Mouse (Mus musculus) limb, embryonic 14.5 days (tissue): ENCODE results near the gene Scn1b. TPM values are rescaled to one million over a fixed set of nuclear protein-coding genes. Genes with fewer than 3 reads are reported as not detected.
A peak's percentile ranks its signal among the peaks of the same experiment; 100 is the strongest.

Experiments
- ATAC-seq: fragments of 200-750 bp; cut with Nextera tagmentation; 2 replicates; pipeline ENCODE4 v1.8.0; 2017; ENCODE audit warnings: low read depth, moderate number of reproducible peaks, moderate TSS enrichment; ENCODE audit not compliant: low FRiP score
- DNase-seq: peaks from one replicate; pipeline ENCODE4 v3.0.0-alpha.2; 2015; ENCODE audit warnings: low spot score
- H3K27ac ChIP-seq: fragments of 300-500 bp; sonication (generic); replicated peaks from 2 replicates; pipeline ENCODE4 v1.5.1; 2014; ENCODE audit warnings: low read depth, mild to moderate bottlenecking, low read length, moderate library complexity, mixed read lengths
- H3K27me3 ChIP-seq: fragments of 300-500 bp; sonication (generic); 2 replicates; pipeline ENCODE4 v1.6.1; 2014; ENCODE audit warnings: low read length, mixed read lengths; ENCODE audit not compliant: control insufficient read depth, insufficient read depth
- H3K36me3 ChIP-seq: fragments of 300-500 bp; sonication (generic); 2 replicates; pipeline ENCODE4 v1.6.1; 2014; ENCODE audit warnings: mild to moderate bottlenecking, low read length, moderate library complexity, mixed read lengths; ENCODE audit not compliant: control insufficient read depth, insufficient read depth
- H3K4me1 ChIP-seq: fragments of 300-500 bp; sonication (generic); 2 replicates; pipeline ENCODE4 v1.6.1; 2014; ENCODE audit warnings: antibody characterized with exemption, low read length, mixed read lengths; ENCODE audit not compliant: control insufficient read depth, insufficient read depth
- H3K4me2 ChIP-seq: fragments of 300-500 bp; sonication (generic); replicated peaks from 2 replicates; pipeline ENCODE4 v1.6.1; 2014; ENCODE audit warnings: low read depth, mild to moderate bottlenecking, low read length, moderate library complexity; ENCODE audit not compliant: severe bottlenecking
- H3K4me3 ChIP-seq: fragments of 300-500 bp; sonication (generic); replicated peaks from 2 replicates; pipeline ENCODE4 v1.5.1; 2014; ENCODE audit warnings: low read length
- H3K9ac ChIP-seq: fragments of 300-500 bp; sonication (generic); 2 replicates; pipeline ENCODE4 v1.6.1; 2014; ENCODE audit warnings: mild to moderate bottlenecking, low read depth, low read length, moderate library complexity; ENCODE audit not compliant: severe bottlenecking
- H3K9me3 ChIP-seq: fragments of 300-500 bp; sonication (generic); 2 replicates; pipeline ENCODE4 v1.6.1; 2016; ENCODE audit warnings: low read length; ENCODE audit not compliant: control insufficient read depth
- POLR2A ChIP-seq: fragments of 200-500 bp; IDR thresholded peaks from 2 replicates; pipeline ENCODE4 v1.8.0; 2012; ENCODE audit warnings: inconsistent platforms, mild to moderate bottlenecking, moderate library complexity, borderline replicate concordance; ENCODE audit not compliant: insufficient read depth, insufficient read length; ENCODE audit errors: extremely low read depth
- WGBS: fragments of 180-500 bp; shearing (Covaris S2); extraction: QIAGEN DNeasy Blood & Tissue Kit; methylation state at CpG from one replicate; pipeline ENCODE4 v1.1.7; 2014; 5-methylcytosine and 5-hydroxymethylcytosine counted together
- polyA plus RNA-seq, 2 experiments: library from polyadenylated mRNA; depleted of rRNA in 1 of 2; stranded (reverse) in 1 of 2; unstranded in 1 of 2; fragments of >200 nt; fragmentation: Nextera tagmentation in 1 of 2; extraction: Ambion mirVana in 1 of 2; gene quantifications; 2 replicates each; pipeline versions ENCODE4 v1.2.1 to v1.2.3; 2012 to 2014

Gene Scn1b
- polyA plus RNA-seq, 2 experiments = 6.5 to 15.0 TPM

- 89% methylated on average over 9 of the region's 9 CpGs for WGBS
- ATAC-seq = no peak
- Histone ChIP-seq H3K4me3 (no peak overlapping the region), H3K9ac (no peak overlapping the region), H3K4me2 (no peak overlapping the region), H3K27ac (no peak overlapping the region), H3K4me1 (peaks cover 2% of the 10 kb centered on the region; the same call in 1 of the 2 replicates), H3K9me3 (no peaks in the 10 kb centered on the region), H3K27me3 (no peaks in the 10 kb centered on the region), H3K36me3 (no peaks in the 10 kb centered on the region)
- no peak for TF ChIP-seq POLR2A
- no peak for DNase-seq
These were observed 40.5 kb downstream of the Scn1b start for GRCm38 (mm10) chr7:31086175-31086755.

- ATAC-seq (no peak), DNase-seq (no peak)
- no peaks in the 10 kb centered on the region for H3K9me3 ChIP-seq
- TF ChIP-seq POLR2A = no peak
- no peak overlapping the region for H3K4me2 ChIP-seq
- H3K27me3 ChIP-seq = no peaks in the 10 kb centered on the region
- H3K36me3 ChIP-seq = no peaks in the 10 kb centered on the region
- H3K4me1 ChIP-seq = peaks cover 2% of the 10 kb centered on the region; the same call in 1 of the 2 replicates
- no peak overlapping the region for H3K9ac ChIP-seq
- no peak overlapping the region for H3K4me3 ChIP-seq
- no peak overlapping the region for H3K27ac ChIP-seq
- whole genome bisulfite sequencing = 56% methylated on average over 3 of the region's 3 CpGs
These were observed 41.6 kb downstream of the Scn1b start for GRCm38 (mm10) chr7:31085171-31085570.

GRCm38 (mm10) chr7:31084140-31084539, 42.7 kb downstream of the Scn1b start:
- H3K9me3 ChIP-seq = no peaks in the 10 kb centered on the region
- WGBS = 42% methylated on average over 9 of the region's 9 CpGs
- H3K4me1 ChIP-seq = peaks cover 2% of the 10 kb centered on the region; the same call in 1 of the 2 replicates
- H3K4me3 ChIP-seq = no peak overlapping the region
- no peak for TF ChIP-seq POLR2A
- DNase-seq (no peak), ATAC-seq (no peak)
- no peak overlapping the region for H3K4me2 ChIP-seq
- H3K9ac ChIP-seq = no peak overlapping the region
- no peaks in the 10 kb centered on the region for H3K27me3 ChIP-seq
- no peaks in the 10 kb centered on the region for H3K36me3 ChIP-seq
- peak overlapping the region; percentile 27; the same call in 1 of the 2 replicates for H3K27ac ChIP-seq

- Histone ChIP-seq H3K9me3 (no peaks in the 10 kb centered on the region), H3K36me3 (no peaks in the 10 kb centered on the region), H3K4me2 (no peak overlapping the region), H3K27me3 (no peaks in the 10 kb centered on the region), H3K9ac (no peak overlapping the region), H3K4me3 (no peak overlapping the region), H3K27ac (no peak overlapping the region; the same call in 1 of the 2 replicates), H3K4me1 (peaks cover 2% of the 10 kb centered on the region; the same call in 1 of the 2 replicates)
- DNase-seq (no peak), ATAC-seq (peak; percentile 45; the same call in 1 of the 2 replicates)
- 68% methylated on average over 14 of the region's 14 CpGs for WGBS
- no peak for TF ChIP-seq POLR2A
These were observed 43.8 kb downstream of the Scn1b start for GRCm38 (mm10) chr7:31082831-31083588.

GRCm38 (mm10) chr7:31082106-31082505, 44.7 kb downstream of the Scn1b start:
- H3K9ac ChIP-seq = no peak overlapping the region
- no peak for TF ChIP-seq POLR2A
- no peaks in the 10 kb centered on the region for H3K27me3 ChIP-seq
- no peak overlapping the region for H3K4me3 ChIP-seq
- no peak for ATAC-seq
- DNase-seq = no peak
- H3K27ac ChIP-seq = no peak overlapping the region
- H3K4me2 ChIP-seq = no peak overlapping the region
- H3K4me1 ChIP-seq = peaks cover 7% of the 10 kb centered on the region; the same call in 1 of the 2 replicates
- H3K36me3 ChIP-seq = no peaks in the 10 kb centered on the region
- no peaks in the 10 kb centered on the region for H3K9me3 ChIP-seq
